Mouse (Mus musculus) embryonic facial prominence, embryonic 14.5 days (tissue): ENCODE measurements at regions not wholly inside any gene's neighbourhood (a gene's known extent, or its start where the extent isn't known, plus 50 kb on each side); places are given as distances from the start of the nearest gene placed in this dataset.

Experiments
- ATAC-seq: fragments of 200-750 bp; cut with Nextera tagmentation; 2 replicates; pipeline ENCODE4 v1.8.0; 2017; ENCODE audit warnings: low read depth, moderate number of reproducible peaks, moderate TSS enrichment
- DNase-seq: peaks from one replicate; pipeline ENCODE4 v3.0.0-alpha.2; 2015; ENCODE audit warnings: low spot score
- H3K27ac ChIP-seq: fragments of 300-500 bp; sonication (generic); replicated peaks from 2 replicates; pipeline ENCODE4 v1.5.1; 2014; ENCODE audit warnings: low read depth, mild to moderate bottlenecking, low read length, moderate library complexity
- H3K27me3 ChIP-seq: fragments of 300-500 bp; sonication (generic); replicated peaks from 2 replicates; pipeline ENCODE4 v1.6.1; 2014; ENCODE audit warnings: low read length; ENCODE audit not compliant: control insufficient read depth, insufficient read depth
- H3K36me3 ChIP-seq: fragments of 300-500 bp; sonication (generic); 2 replicates; pipeline ENCODE4 v1.6.1; 2014; ENCODE audit warnings: low read length, mixed read lengths; ENCODE audit not compliant: control insufficient read depth, insufficient read depth
- H3K4me1 ChIP-seq: fragments of 300-500 bp; sonication (generic); 2 replicates; pipeline ENCODE4 v1.6.1; 2014; ENCODE audit warnings: antibody characterized with exemption, low read length; ENCODE audit not compliant: control insufficient read depth, insufficient read depth
- H3K4me2 ChIP-seq: fragments of 300-500 bp; sonication (generic); 2 replicates; pipeline ENCODE4 v1.6.1; 2014; ENCODE audit warnings: low read depth, mild to moderate bottlenecking, low read length, moderate library complexity, mixed read lengths
- H3K4me3 ChIP-seq: fragments of 300-500 bp; sonication (generic); 2 replicates; pipeline ENCODE4 v1.5.1; 2014; ENCODE audit warnings: low read depth, mild to moderate bottlenecking, low read length
- H3K9ac ChIP-seq: fragments of 300-500 bp; sonication (generic); 2 replicates; pipeline ENCODE4 v1.6.1; 2014; ENCODE audit warnings: low read depth, mild to moderate bottlenecking, low read length, moderate library complexity, mixed read lengths
- H3K9me3 ChIP-seq: fragments of 300-500 bp; sonication (generic); 2 replicates; pipeline ENCODE4 v1.6.1; 2016; ENCODE audit warnings: low read length; ENCODE audit not compliant: control insufficient read depth
- WGBS: fragments of 180-500 bp; shearing (Covaris S2); extraction: QIAGEN DNeasy Blood & Tissue Kit; methylation state at CpG from one replicate; pipeline ENCODE4 v1.1.7; 2014; 5-methylcytosine and 5-hydroxymethylcytosine counted together

GRCm38 (mm10) chr6:75281506-75282194 is 1215.9 kb downstream of the Gm9008 start:
- Histone ChIP-seq H3K27me3 (no peaks in the 10 kb centered on the region), H3K4me3 (no peak overlapping the region), H3K4me1 (no peaks in the 10 kb centered on the region), H3K9me3 (no peaks in the 10 kb centered on the region), H3K9ac (no peak overlapping the region), H3K27ac (no peak overlapping the region), H3K4me2 (no peak overlapping the region), H3K36me3 (no peaks in the 10 kb centered on the region)
- no peak for ATAC-seq
- 63% methylated on average over 1 of the region's 1 CpGs for WGBS
- peak; percentile 10 for DNase-seq

GRCm38 (mm10) chr6:75254076-75254414 is 1243.5 kb downstream of the Gm9008 start:
- Histone ChIP-seq H3K27me3 (no peaks in the 10 kb centered on the region), H3K4me3 (no peak overlapping the region), H3K9ac (no peak overlapping the region), H3K4me2 (no peak overlapping the region), H3K4me1 (no peaks in the 10 kb centered on the region), H3K9me3 (no peaks in the 10 kb centered on the region), H3K27ac (no peak overlapping the region), H3K36me3 (no peaks in the 10 kb centered on the region)
- DNase-seq: no peak
- 60% methylated on average over 3 of the region's 3 CpGs for WGBS
- ATAC-seq: no peak

- DNase-seq: peak; percentile 62
- no peaks in the 10 kb centered on the region for H3K4me1 ChIP-seq
- WGBS: 41% methylated on average over 4 of the region's 4 CpGs
Observed at GRCm38 (mm10) chr6:75253357-75254075, 1244.1 kb downstream of the Gm9008 start.

GRCm38 (mm10) chr6:75215515-75215914 is 1282.1 kb downstream of the Gm9008 start:
- no peak overlapping the region for H3K4me2 ChIP-seq
- H3K27me3 ChIP-seq: no peaks in the 10 kb centered on the region
- no peak overlapping the region for H3K4me3 ChIP-seq
- no peaks in the 10 kb centered on the region for H3K36me3 ChIP-seq
- no peaks in the 10 kb centered on the region for H3K4me1 ChIP-seq
- 77% methylated on average over 2 of the region's 2 CpGs for WGBS
- DNase-seq (no peak), ATAC-seq (no peak)
- H3K27ac ChIP-seq: no peak overlapping the region
- no peak overlapping the region for H3K9ac ChIP-seq
- H3K9me3 ChIP-seq: no peaks in the 10 kb centered on the region

More at GRCm38 (mm10) chr6:75253357-75254075, 1244.1 kb downstream of the Gm9008 start:
- no peak for ATAC-seq
- no peaks in the 10 kb centered on the region for H3K36me3 ChIP-seq
- H3K4me3 ChIP-seq: no peak overlapping the region
- no peak overlapping the region for H3K4me2 ChIP-seq
- no peaks in the 10 kb centered on the region for H3K27me3 ChIP-seq
- no peaks in the 10 kb centered on the region for H3K9me3 ChIP-seq
- H3K27ac ChIP-seq: no peak overlapping the region
- H3K9ac ChIP-seq: no peak overlapping the region

- Histone ChIP-seq H3K4me2 (no peak overlapping the region), H3K4me3 (no peak overlapping the region), H3K9me3 (no peaks in the 10 kb centered on the region), H3K27ac (no peak overlapping the region), H3K27me3 (no peaks in the 10 kb centered on the region), H3K4me1 (no peaks in the 10 kb centered on the region), H3K9ac (no peak overlapping the region), H3K36me3 (no peaks in the 10 kb centered on the region)
- WGBS: 66% methylated on average over 3 of the region's 3 CpGs
- DNase-seq (no peak), ATAC-seq (no peak)
Observed at GRCm38 (mm10) chr6:75212721-75213475, 1284.7 kb downstream of the Gm9008 start.
